Mouse (Mus musculus): ENCODE results near the gene Gm39566. TPM values are rescaled to one million over a fixed set of nuclear protein-coding genes. Genes with fewer than 3 reads are reported as not detected.
"Not testable (repeated sequence)": the region's sequence is repeated elsewhere in the genome, so short reads cannot be mapped to it uniquely, and the experiment has no call there.

Gm39566 gene
- not detected for total RNA-seq (2022)

DNA sequence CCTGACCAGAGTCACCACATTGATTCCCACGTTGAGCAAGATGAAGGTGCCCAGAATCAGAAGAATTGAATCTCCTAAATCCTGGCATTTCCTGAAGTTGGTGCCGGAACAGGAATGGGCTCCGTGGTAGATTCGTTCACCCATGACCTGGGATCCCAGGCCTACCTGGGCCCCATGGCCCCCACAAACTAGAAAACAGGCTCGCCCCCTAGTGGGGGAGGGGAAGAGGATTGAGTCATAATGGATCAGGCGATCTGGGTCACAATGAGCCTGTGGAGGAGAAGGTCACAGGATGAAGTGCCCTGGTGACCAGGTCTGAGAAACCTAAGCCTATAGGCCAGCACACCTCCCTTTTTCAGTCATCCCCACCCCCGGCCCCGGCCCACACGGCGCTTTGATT lies at the start of gene Gm39566:
Gene Gm39566, minus strand, starts transcription at position 144 of the 400 bp plus-strand sequence.
- DNase-seq (ENCODE audit: low spot score in 2 of 2): no peak

DNA sequence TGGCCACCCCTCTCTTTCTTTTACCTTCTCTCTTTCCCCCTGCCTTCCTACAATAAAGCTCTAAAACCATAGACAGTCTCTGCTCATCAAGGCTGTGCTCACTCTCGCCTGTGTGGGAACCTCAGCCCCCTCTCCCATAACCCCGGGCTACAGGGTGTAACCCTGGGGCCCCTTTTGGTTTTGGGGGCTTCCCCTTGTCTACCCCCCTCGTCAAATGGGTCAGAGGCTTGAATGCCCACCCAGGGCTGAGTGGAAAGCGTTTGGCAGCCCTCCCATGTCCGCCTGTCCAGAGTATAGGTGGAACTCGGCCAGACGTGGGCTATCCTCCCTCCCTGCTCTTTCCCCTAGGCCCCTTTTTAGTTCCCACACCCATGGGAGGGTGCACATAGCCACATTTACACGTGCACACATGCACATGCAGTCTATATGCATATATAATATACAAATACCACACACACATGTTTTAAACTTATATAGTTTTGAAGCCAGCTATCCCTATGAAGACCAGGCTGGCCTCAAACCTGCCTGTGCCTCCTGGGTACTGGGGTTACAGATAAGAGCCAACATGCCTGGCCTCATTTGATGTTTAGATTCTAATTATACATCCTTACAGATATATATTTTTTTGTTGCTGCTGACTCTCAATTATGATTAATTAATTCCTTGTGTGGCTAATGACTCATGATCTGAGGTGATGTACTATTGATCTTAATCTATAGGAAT lies 49.2 kb upstream of the Gm39566 start:
- no peak for DNase-seq (ENCODE audit: low spot score in 2 of 2)

DNA sequence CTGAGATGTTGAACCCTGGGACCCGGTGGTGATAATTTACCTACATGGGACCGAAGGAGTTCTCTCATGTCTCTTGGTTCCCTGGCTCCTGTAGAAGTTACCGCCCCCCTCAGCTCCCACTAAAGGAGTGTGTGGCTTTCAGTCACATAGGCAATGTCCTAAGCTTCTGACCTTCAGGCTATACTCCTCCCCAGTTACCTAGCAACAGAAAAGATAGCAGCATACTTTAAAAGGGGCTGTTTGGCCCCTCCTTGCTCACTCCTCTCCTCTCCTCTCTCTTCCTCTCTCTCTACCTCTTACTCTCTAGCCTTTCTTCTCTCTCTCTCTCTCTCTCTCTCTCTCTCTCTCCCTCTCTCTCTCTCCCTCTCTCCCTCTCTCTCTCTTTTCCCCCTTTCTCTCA lies 48.6 kb upstream of the Gm39566 start:
- not testable (repeated sequence) for DNase-seq (ENCODE audit: low spot score in 2 of 2)

DNA sequence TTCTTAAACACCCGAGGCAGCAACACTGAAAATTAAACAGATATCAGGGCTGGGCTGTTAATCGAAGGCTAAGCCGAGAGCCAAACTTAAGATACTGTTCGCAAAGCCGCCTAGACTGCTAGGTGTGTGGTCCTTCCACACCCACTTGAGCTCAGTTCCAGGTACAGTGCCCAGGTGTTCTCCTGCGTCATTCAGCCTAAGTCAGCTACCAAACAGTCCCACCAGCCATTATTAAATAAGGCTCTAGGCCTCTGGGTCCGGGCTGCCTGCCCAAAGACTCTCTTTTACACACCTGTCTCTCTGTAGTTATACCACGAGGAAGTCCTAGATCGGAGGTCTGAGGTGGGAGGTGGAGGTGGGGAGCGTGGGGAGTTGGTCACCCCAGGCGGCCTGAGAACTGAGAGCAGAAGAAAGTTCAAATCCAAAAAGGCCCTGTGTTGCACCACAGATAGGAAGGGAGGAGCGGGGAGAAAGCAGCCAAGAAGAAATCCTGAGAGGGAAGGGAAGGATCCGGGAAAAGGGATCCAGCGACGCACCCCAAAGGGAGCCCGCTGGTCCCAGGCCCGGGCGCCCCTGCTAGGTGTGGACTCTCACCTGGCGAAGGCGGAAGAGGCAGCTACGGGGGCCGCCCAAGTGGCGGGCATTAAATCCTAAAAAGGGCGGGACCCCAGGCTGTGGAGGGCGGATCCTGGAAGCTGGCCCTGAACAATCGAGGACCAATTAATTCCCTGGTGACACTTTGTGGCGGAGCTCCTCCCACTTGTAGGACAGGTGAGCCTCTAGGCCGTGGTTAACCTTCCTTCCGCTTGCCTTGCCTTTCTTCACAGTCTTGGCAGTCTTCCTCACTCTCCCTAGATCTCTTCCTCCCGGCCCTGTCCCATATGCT lies 43.3 kb upstream of the Gm39566 start, which contains the start of gene Tnk1:
Gene Tnk1, minus strand, starts transcription at position 618 of the 886 bp plus-strand sequence.
- DNase-seq (ENCODE audit: low spot score in 2 of 2): no peak

DNA sequence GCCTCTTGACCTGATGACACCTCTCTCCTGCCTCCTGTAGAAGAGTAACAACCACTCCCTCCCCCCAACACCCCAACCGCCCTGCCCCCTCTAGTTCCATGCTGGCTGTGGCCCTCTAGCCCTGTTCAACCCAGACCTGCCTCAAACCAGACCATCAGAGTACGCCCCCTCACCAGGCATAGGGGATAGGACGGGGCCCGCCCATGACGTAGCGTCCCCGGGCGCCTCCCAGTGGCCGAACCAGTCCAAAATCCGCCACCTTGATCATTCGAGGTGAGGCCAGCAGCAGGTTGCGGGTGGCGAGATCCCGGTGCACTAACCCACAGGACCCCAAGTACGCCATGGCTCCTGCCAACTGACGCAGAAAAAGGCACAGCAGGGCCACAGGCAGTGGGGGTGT lies 40.2 kb upstream of the Gm39566 start:
- no peak for DNase-seq (ENCODE audit: low spot score in 2 of 2)

- no peak for DNase-seq (ENCODE audit: low spot score in 2 of 2)
These were observed 39.6 kb upstream of the Gm39566 start for GRCm38 (mm10) chr11:69854680-69855079.

- no peak for DNase-seq (ENCODE audit: low spot score in 2 of 2)
These were observed 38.9 kb upstream of the Gm39566 start for GRCm38 (mm10) chr11:69853994-69854393.

GRCm38 (mm10) chr11:69850754-69851153 lies 35.7 kb upstream of the Gm39566 start:
- no peak for DNase-seq (ENCODE audit: low spot score in 2 of 2)

- no peak for DNase-seq (ENCODE audit: low spot score in 2 of 2)
These were observed 34.8 kb upstream of the Gm39566 start for GRCm38 (mm10) chr11:69849884-69850283.

DNA sequence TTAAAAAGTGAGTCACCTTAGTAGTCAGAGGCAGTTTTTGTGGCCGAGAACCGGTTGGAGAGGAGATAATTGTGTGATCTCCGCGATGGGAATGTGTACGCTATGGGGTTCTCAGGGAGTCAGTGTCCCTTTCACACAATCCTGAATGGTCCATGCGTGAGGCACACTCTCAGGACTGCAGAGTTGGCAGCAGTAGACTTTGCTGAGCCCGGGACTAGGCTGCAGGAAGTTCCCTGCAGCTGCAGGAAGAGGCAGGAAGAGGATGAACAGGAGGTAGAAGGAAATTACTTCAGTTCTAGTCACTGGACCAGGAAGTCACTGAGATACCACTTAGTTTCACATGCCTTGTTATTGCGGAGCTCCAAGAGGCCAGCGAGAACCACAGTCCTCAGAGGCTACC lies 34.0 kb upstream of the Gm39566 start:
- no peak for DNase-seq (ENCODE audit: low spot score in 2 of 2)

DNA sequence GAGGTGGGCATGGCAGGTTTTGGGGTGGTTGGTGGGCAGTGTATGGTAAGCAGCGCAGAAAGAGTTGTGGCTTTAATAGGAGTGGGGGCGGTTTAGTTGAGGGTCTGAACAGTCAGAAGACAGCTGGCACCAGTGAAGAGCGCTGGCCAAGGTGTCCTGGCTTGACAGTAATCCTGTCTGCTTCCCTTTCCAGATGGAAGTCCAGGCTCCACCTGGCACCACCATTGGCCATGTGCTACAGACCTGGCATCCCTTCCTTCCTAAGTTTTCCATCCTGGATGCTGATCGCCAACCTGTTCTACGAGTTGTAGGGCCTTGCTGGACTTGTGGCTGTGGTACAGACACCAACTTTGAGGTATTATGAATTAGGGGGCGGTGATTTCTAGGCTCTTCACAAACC lies 32.9 kb upstream of the Gm39566 start:
- no peak for DNase-seq (ENCODE audit: low spot score in 2 of 2)

- DNase-seq (ENCODE audit: low spot score in 2 of 2): no peak
These were observed 31.9 kb upstream of the Gm39566 start for GRCm38 (mm10) chr11:69846738-69847688.

GRCm38 (mm10) chr11:69846198-69846680 lies 31.1 kb upstream of the Gm39566 start, which contains the start of gene Plscr3:
Gene Plscr3 (plus strand): TSS chr11:69846376.
- peak; percentile 71 to 83 for DNase-seq (ENCODE audit: low spot score in 2 of 2)

DNA sequence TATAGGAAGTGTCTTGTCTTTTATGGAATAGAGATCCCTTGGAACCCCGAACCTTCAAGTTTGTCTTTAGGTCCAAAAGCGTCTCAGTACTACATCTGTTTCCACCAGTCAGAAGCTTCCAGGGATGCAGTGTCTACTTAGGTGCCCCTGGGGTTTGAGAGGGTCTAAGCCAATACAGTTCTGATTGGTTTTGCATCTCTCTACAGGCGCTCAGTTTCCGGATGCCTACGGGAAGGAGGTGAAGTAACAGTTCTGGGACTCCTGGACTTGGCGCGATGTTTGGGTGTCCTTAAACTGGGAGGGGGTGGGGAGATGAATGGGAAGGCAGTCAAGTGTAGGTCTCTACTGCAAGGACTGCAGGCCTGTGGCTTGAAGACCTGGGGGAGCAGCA lies 23.6 kb upstream of the Gm39566 start:
- no peak for DNase-seq (ENCODE audit: low spot score in 2 of 2)

GRCm38 (mm10) chr11:69837952-69838713 lies 23.0 kb upstream of the Gm39566 start, which contains the start of gene Tmem256:
Gene Tmem256 (plus strand): TSS chr11:69838514.
- DNase-seq (ENCODE audit: low spot score in 2 of 2): peak; percentile 97 to 99

DNA sequence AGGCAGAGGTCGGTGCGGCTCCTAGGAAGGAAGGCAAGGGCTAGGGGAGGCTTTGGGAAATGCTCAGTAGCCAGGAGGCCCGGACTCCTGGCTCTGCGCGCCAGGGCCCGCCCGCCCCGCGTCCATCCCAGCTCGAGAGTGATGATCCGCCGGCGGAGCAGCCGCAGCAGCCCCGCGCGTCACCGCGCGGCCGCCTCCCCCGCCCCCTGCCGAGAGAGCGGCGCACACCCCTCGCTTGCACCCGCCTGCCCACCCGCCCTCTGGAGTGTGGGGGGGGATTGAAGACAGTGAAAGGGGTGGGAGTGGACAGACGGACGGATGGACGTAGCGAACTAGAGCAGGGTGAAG lies 22.5 kb upstream of the Gm39566 start, which contains the start of gene Nlgn2:
Gene Nlgn2, minus strand, starts transcription at position 181 of the 348 bp plus-strand sequence.
- no peak for DNase-seq (ENCODE audit: low spot score in 2 of 2)

GRCm38 (mm10) chr11:69836703-69837576 lies 21.8 kb upstream of the Gm39566 start:
- peak; percentile 31 to 37 for DNase-seq (ENCODE audit: low spot score in 2 of 2)

DNA sequence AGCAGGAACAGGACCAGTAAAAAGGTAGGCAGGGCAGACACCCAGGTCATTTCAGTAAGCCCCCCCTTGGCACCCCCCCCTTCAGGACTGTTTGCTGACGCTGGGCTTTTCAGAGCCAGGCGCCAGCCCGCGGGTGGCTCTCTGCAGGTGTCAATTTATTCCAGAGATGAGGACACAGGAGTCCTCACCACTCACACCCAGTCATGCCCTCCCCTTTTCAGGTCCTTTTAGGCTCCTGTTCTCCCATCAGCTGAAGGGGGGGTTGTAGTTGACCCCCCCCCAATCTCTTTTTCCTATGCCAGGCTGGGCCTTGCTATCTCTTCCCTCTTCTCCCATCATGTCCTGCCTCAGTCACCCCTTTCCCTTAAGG lies 20.9 kb upstream of the Gm39566 start:
- no peak for DNase-seq (ENCODE audit: low spot score in 2 of 2)

GRCm38 (mm10) chr11:69835326-69835965 lies 20.3 kb upstream of the Gm39566 start:
- no peak for DNase-seq (ENCODE audit: low spot score in 2 of 2)

Data from layer of hippocampus, adult 8-10 months (tissue).